Mouse (Mus musculus): Measurements from ENCODE around the gene 1700001K19Rik. TPM values are rescaled to one million over a fixed set of nuclear protein-coding genes. Genes with fewer than 3 reads are reported as not detected.
"Not testable (repeated sequence)": the region's sequence is repeated elsewhere in the genome, so short reads cannot be mapped to it uniquely, and the experiment has no call there.

Gene 1700001K19Rik
- not detected in 2 replicates for polyA plus RNA-seq (2015; fragmentation: Nextera tagmentation; extraction: Ambion mirVana)

- no peak for DNase-seq (ENCODE audit: low spot score)
Measured at GRCm38 (mm10) chr12:110682561-110683299, at the start of gene 1700001K19Rik. Gene 1700001K19Rik (minus strand): TSS chr12:110682619.

GRCm38 (mm10) chr12:110726428-110726827 lies 44.0 kb upstream of the 1700001K19Rik start:
- DNase-seq (ENCODE audit: low spot score) = no peak

- no peak for DNase-seq (ENCODE audit: low spot score)
Measured at GRCm38 (mm10) chr12:110725489-110725888, 43.1 kb upstream of the 1700001K19Rik start.

GRCm38 (mm10) chr12:110725051-110725450 lies 42.6 kb upstream of the 1700001K19Rik start:
- no peak for DNase-seq (ENCODE audit: low spot score)

- no peak for DNase-seq (ENCODE audit: low spot score)
Measured at GRCm38 (mm10) chr12:110716004-110716403, 33.6 kb upstream of the 1700001K19Rik start.

GRCm38 (mm10) chr12:110714215-110714614 lies 31.8 kb upstream of the 1700001K19Rik start:
- DNase-seq (ENCODE audit: low spot score) = no peak

GRCm38 (mm10) chr12:110713784-110714183 lies 31.4 kb upstream of the 1700001K19Rik start:
- no peak for DNase-seq (ENCODE audit: low spot score)

- no peak for DNase-seq (ENCODE audit: low spot score)
Measured at GRCm38 (mm10) chr12:110711270-110711669, 28.9 kb upstream of the 1700001K19Rik start.

GRCm38 (mm10) chr12:110707451-110707850 lies 25.0 kb upstream of the 1700001K19Rik start:
- DNase-seq (ENCODE audit: low spot score) = no peak

- peak; percentile 59 for DNase-seq (ENCODE audit: low spot score)
Measured at GRCm38 (mm10) chr12:110706337-110707231, 24.2 kb upstream of the 1700001K19Rik start.

GRCm38 (mm10) chr12:110705419-110705818 lies 23.0 kb upstream of the 1700001K19Rik start:
- DNase-seq (ENCODE audit: low spot score) = not testable (repeated sequence)

GRCm38 (mm10) chr12:110703682-110704081 lies 21.3 kb upstream of the 1700001K19Rik start:
- DNase-seq (ENCODE audit: low spot score) = no peak

GRCm38 (mm10) chr12:110703008-110703471 lies 20.6 kb upstream of the 1700001K19Rik start:
- peak; percentile 76 for DNase-seq (ENCODE audit: low spot score)

- DNase-seq (ENCODE audit: low spot score) = no peak
Measured at GRCm38 (mm10) chr12:110702556-110702955, 20.1 kb upstream of the 1700001K19Rik start, which contains the start of gene Hsp90aa1. Gene Hsp90aa1 (minus strand): TSS chr12:110702728.

- peak; percentile 29 for DNase-seq (ENCODE audit: low spot score)
Measured at GRCm38 (mm10) chr12:110701363-110701762, 18.9 kb upstream of the 1700001K19Rik start.

GRCm38 (mm10) chr12:110700730-110701129 lies 18.3 kb upstream of the 1700001K19Rik start:
- no peak for DNase-seq (ENCODE audit: low spot score)

GRCm38 (mm10) chr12:110699171-110699547 lies 16.7 kb upstream of the 1700001K19Rik start:
- DNase-seq (ENCODE audit: low spot score) = no peak

GRCm38 (mm10) chr12:110698523-110699170 lies 16.2 kb upstream of the 1700001K19Rik start:
- no peak for DNase-seq (ENCODE audit: low spot score)

GRCm38 (mm10) chr12:110698080-110698479 lies 15.7 kb upstream of the 1700001K19Rik start:
- no peak for DNase-seq (ENCODE audit: low spot score)

- DNase-seq (ENCODE audit: low spot score) = no peak
Measured at GRCm38 (mm10) chr12:110697457-110697856, 15.0 kb upstream of the 1700001K19Rik start.

- DNase-seq (ENCODE audit: low spot score) = no peak
Measured at GRCm38 (mm10) chr12:110696975-110697400, 14.6 kb upstream of the 1700001K19Rik start.

Measured in thymus, postnatal 0 days (tissue).